Mouse (Mus musculus) cortical plate, adult 2 months (tissue): ENCODE data around the gene Dck.

ENCODE experiments used
- CTCF ChIP-seq: fragments of 200-500 bp; IDR thresholded peaks from 2 replicates; pipeline ENCODE4 v1.5.1; 2011; ENCODE audit warnings: mild to moderate bottlenecking, control low read depth, low read length; ENCODE audit not compliant: insufficient read depth; ENCODE audit errors: extremely low read depth
- POLR2A ChIP-seq: fragments of 200-500 bp; IDR thresholded peaks from 2 replicates; pipeline ENCODE4 v1.6.1; 2011; ENCODE audit warnings: mild to moderate bottlenecking, low read length, control low read depth; ENCODE audit not compliant: insufficient read depth; ENCODE audit errors: extremely low read depth

DNA sequence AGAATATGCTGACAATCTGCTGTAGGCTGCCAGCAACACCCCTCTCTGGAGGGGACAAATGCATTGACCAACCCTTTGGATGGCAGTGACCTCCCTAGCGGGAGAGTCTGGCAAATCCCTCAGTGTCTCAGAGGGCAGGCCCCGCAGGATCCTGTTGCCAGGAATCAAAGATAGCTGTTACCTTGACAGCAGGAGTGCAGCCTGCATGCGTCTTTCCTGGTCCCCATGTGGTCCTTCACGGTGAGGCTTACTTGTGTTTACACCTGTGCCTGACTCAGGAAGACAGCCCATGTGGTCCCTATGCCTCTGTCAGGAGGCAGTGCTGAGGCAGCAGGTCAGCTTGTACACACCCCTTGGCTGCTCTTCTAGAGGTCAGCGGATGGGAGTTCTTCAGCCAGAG, 41.5 kb downstream of the Dck start:
- no peak for TF ChIP-seq CTCF
- no peak for TF ChIP-seq POLR2A
